Mouse (Mus musculus): ENCODE data around the gene Rasgrp3. TPM values are rescaled to one million over a fixed set of nuclear protein-coding genes. Genes with fewer than 3 reads are reported as not detected.
A peak's percentile ranks its signal among the peaks of the same experiment; 100 is the strongest.

Rasgrp3 gene
- total and polyA plus RNA-seq, 2 experiments from 2014 or later = 4.8 to 8.1 TPM

- TF ChIP-seq CTCF (IDR thresholded peaks at IDR 0.05) = no peak
- 21% methylated on average over 9 of the region's 9 CpGs for WGBS
- no peaks in the 10 kb centered on the region for H3K4me1 ChIP-seq (ENCODE audit: insufficient read depth, low read length)
Observed at GRCm38 (mm10) chr17:75522347-75523065, 86.8 kb downstream of the Rasgrp3 start.

GRCm38 (mm10) chr17:75523812-75524211 is 88.1 kb downstream of the Rasgrp3 start:
- no peak for TF ChIP-seq CTCF (IDR thresholded peaks at IDR 0.05)
- ATAC-seq (ENCODE audit: low FRiP score) = no peak
- no peak overlapping the region for H3K9ac ChIP-seq (replicated peaks; ENCODE audit: low read length, poor library complexity, severe bottlenecking)
- H3K36me3 ChIP-seq (ENCODE audit: insufficient read depth, low read length) = no peaks in the 10 kb centered on the region
- 80% methylated on average over 3 of the region's 3 CpGs for WGBS
- no peak overlapping the region for H3K27ac ChIP-seq (ENCODE audit: low read depth, low read length)
- no peak overlapping the region for H3K4me2 ChIP-seq (ENCODE audit: low read depth, low read length, poor library complexity, severe bottlenecking)
- no peak for DNase-seq (ENCODE audit: low spot score)
- H3K27me3 ChIP-seq (ENCODE audit: insufficient read depth, low read length) = no peaks in the 10 kb centered on the region
- no peaks in the 10 kb centered on the region for H3K4me1 ChIP-seq (ENCODE audit: insufficient read depth, low read length)
- H3K4me3 ChIP-seq (ENCODE audit: low read depth, low read length) = no peak overlapping the region
- H3K9me3 ChIP-seq (ENCODE audit: low read length) = no peaks in the 10 kb centered on the region

More at GRCm38 (mm10) chr17:75522347-75523065, 86.8 kb downstream of the Rasgrp3 start:
- DNase-seq (ENCODE audit: low spot score) = peak; percentile 44
- ATAC-seq (ENCODE audit: low FRiP score) = peak; percentile 55; the same call in 1 of the 2 replicates
- no peaks in the 10 kb centered on the region for H3K27me3 ChIP-seq (ENCODE audit: insufficient read depth, low read length)
- no peak overlapping the region for H3K27ac ChIP-seq (ENCODE audit: low read depth, low read length)
- no peaks in the 10 kb centered on the region for H3K9me3 ChIP-seq (ENCODE audit: low read length)
- no peaks in the 10 kb centered on the region for H3K36me3 ChIP-seq (ENCODE audit: insufficient read depth, low read length)
- H3K4me3 ChIP-seq (ENCODE audit: low read depth, low read length) = no peak overlapping the region
- H3K9ac ChIP-seq (replicated peaks; ENCODE audit: low read length, poor library complexity, severe bottlenecking) = no peak overlapping the region
- H3K4me2 ChIP-seq (ENCODE audit: low read depth, low read length, poor library complexity, severe bottlenecking) = no peak overlapping the region

- Histone ChIP-seq H3K9me3 (ENCODE audit: low read length) (no peaks in the 10 kb centered on the region), H3K9ac (replicated peaks; ENCODE audit: low read length, poor library complexity, severe bottlenecking) (no peak overlapping the region), H3K4me2 (ENCODE audit: low read depth, low read length, poor library complexity, severe bottlenecking) (no peak overlapping the region), H3K4me3 (ENCODE audit: low read depth, low read length) (no peak overlapping the region), H3K4me1 (ENCODE audit: insufficient read depth, low read length) (no peaks in the 10 kb centered on the region), H3K36me3 (ENCODE audit: insufficient read depth, low read length) (no peaks in the 10 kb centered on the region), H3K27ac (ENCODE audit: low read depth, low read length) (no peak overlapping the region), H3K27me3 (ENCODE audit: insufficient read depth, low read length) (no peaks in the 10 kb centered on the region)
- 91% methylated on average over 1 of the region's 1 CpGs for WGBS
- ATAC-seq (ENCODE audit: low FRiP score) (no peak), DNase-seq (ENCODE audit: low spot score) (no peak)
- no peak for TF ChIP-seq CTCF (IDR thresholded peaks at IDR 0.05)
Observed at GRCm38 (mm10) chr17:75526411-75526810, 90.7 kb downstream of the Rasgrp3 start.

DNA sequence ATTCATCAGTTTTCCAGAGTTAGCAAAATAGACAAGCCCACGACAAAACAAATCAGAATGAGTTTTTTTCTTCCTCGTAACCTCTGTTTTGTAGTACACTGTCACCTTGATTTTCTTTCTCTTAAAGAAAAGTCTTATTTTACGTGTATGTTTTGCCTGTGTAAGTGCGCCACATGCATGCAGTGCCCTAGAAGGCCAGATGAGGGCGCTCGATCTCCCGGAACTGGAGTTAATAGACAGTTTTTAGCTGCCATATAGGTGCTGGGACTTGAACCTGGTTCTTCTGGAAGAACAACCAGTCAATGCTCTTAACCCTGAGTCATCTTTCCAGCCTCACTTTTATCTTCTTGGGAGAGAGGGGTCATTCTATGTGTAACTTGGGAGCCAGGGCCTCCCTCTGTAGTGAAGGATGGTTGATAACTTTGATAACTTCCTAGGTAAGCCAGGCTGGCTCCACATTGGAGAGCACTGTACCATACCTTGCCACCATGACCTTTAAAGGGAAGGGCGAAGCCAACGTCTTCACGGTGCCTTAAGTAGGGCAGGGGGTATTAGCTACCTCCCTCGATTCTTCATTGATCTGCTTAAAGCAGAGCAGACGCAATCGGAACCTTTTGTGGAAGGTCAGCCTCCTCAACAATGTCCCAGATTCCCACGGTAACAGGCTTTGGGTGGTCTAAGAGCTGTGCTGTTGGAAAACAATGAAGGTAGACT is 93.7 kb downstream of the Rasgrp3 start:
- no peak overlapping the region for H3K4me3 ChIP-seq (ENCODE audit: low read depth, low read length)
- no peak overlapping the region for H3K27ac ChIP-seq (ENCODE audit: low read depth, low read length)
- H3K9me3 ChIP-seq (ENCODE audit: low read length) = no peaks in the 10 kb centered on the region
- no peak overlapping the region for H3K4me2 ChIP-seq (ENCODE audit: low read depth, low read length, poor library complexity, severe bottlenecking)
- WGBS = 83% methylated on average over 14 of the region's 14 CpGs
- TF ChIP-seq CTCF (IDR thresholded peaks at IDR 0.05) = peak; percentile 16; the same call in 1 of the 2 replicates
- H3K27me3 ChIP-seq (ENCODE audit: insufficient read depth, low read length) = no peaks in the 10 kb centered on the region
- H3K36me3 ChIP-seq (ENCODE audit: insufficient read depth, low read length) = no peaks in the 10 kb centered on the region
- ATAC-seq (ENCODE audit: low FRiP score) = no peak
- H3K4me1 ChIP-seq (ENCODE audit: insufficient read depth, low read length) = no peaks in the 10 kb centered on the region
- DNase-seq (ENCODE audit: low spot score) = no peak
- no peak overlapping the region for H3K9ac ChIP-seq (replicated peaks; ENCODE audit: low read length, poor library complexity, severe bottlenecking)

DNA sequence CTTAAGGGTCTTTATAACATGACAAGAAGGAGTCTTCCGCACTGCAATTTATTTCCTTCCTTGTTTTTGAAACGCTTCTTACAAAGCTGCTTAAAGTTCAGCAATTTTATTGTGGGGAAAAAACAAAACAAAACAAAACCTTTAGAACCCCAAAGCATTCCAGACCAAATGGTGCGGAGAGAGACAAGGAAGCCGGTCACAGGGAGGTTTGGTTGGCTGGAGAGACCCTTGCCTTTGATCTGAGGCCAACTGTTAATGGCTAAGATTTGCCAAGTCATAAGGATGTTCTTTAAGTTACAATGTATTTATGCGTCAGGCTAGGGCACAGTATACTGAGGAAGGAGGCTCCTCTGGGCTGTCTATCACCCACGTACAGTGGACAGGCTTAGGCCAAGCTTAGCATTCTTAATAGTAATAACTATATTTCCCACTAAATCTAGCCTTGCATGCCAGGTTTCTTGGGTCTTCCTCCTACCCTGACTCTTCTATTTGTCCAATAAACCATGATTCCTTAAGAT is 96.8 kb downstream of the Rasgrp3 start:
- H3K9me3 ChIP-seq (ENCODE audit: low read length) = no peaks in the 10 kb centered on the region
- DNase-seq (ENCODE audit: low spot score) = no peak
- H3K36me3 ChIP-seq (ENCODE audit: insufficient read depth, low read length) = no peaks in the 10 kb centered on the region
- H3K27me3 ChIP-seq (ENCODE audit: insufficient read depth, low read length) = no peaks in the 10 kb centered on the region
- H3K27ac ChIP-seq (ENCODE audit: low read depth, low read length) = no peak overlapping the region
- H3K4me1 ChIP-seq (ENCODE audit: insufficient read depth, low read length) = no peaks in the 10 kb centered on the region
- no peak overlapping the region for H3K4me2 ChIP-seq (ENCODE audit: low read depth, low read length, poor library complexity, severe bottlenecking)
- no peak for TF ChIP-seq CTCF (IDR thresholded peaks at IDR 0.05)
- WGBS = 76% methylated on average over 6 of the region's 6 CpGs
- ATAC-seq (ENCODE audit: low FRiP score) = no peak
- H3K4me3 ChIP-seq (ENCODE audit: low read depth, low read length) = no peak overlapping the region
- no peak overlapping the region for H3K9ac ChIP-seq (replicated peaks; ENCODE audit: low read length, poor library complexity, severe bottlenecking)
